Mouse (Mus musculus): Measurements from ENCODE around the gene Atp6v1g3. TPM values are rescaled to one million over a fixed set of nuclear protein-coding genes. Genes with fewer than 3 reads are reported as not detected.

Gene Atp6v1g3
- polyA plus RNA-seq, 1 experiment from 2014 or later: not detected

- Histone ChIP-seq H3K27ac (no peak overlapping the region), H3K36me3 (no peaks in the 10 kb centered on the region), H3K4me3 (replicated peaks) (no peak overlapping the region), H3K9ac (no peak overlapping the region), H3K4me2 (replicated peaks) (no peak overlapping the region), H3K9me3 (no peaks in the 10 kb centered on the region), H3K27me3 (replicated peaks) (no peaks in the 10 kb centered on the region), H3K4me1 (replicated peaks) (no peaks in the 10 kb centered on the region)
- 64% methylated on average over 4 of the region's 4 CpGs for WGBS
- ATAC-seq: no peak
These were observed 14.8 kb upstream of the Atp6v1g3 start for GRCm38 (mm10) chr1:138258758-138259157.

- Histone ChIP-seq H3K4me3 (replicated peaks) (no peak overlapping the region), H3K9me3 (no peaks in the 10 kb centered on the region), H3K27ac (no peak overlapping the region), H3K36me3 (no peaks in the 10 kb centered on the region), H3K9ac (no peak overlapping the region), H3K4me1 (replicated peaks) (no peaks in the 10 kb centered on the region), H3K4me2 (replicated peaks) (no peak overlapping the region), H3K27me3 (replicated peaks) (no peaks in the 10 kb centered on the region)
- no peak for ATAC-seq
- 90% methylated on average over 3 of the region's 3 CpGs for WGBS
These were observed 12.0 kb upstream of the Atp6v1g3 start for GRCm38 (mm10) chr1:138261520-138261919.

- no peaks in the 10 kb centered on the region for H3K4me1 ChIP-seq (replicated peaks)
- H3K4me3 ChIP-seq (replicated peaks): no peak overlapping the region
- H3K9me3 ChIP-seq: no peaks in the 10 kb centered on the region
- ATAC-seq: no peak
- no peak overlapping the region for H3K4me2 ChIP-seq (replicated peaks)
- no peak overlapping the region for H3K9ac ChIP-seq
- no peaks in the 10 kb centered on the region for H3K36me3 ChIP-seq
- no peaks in the 10 kb centered on the region for H3K27me3 ChIP-seq (replicated peaks)
- H3K27ac ChIP-seq: no peak overlapping the region
These were observed 11.1 kb upstream of the Atp6v1g3 start for GRCm38 (mm10) chr1:138262408-138262807.

- no peak overlapping the region for H3K27ac ChIP-seq
- no peaks in the 10 kb centered on the region for H3K9me3 ChIP-seq
- no peak overlapping the region for H3K4me3 ChIP-seq (replicated peaks)
- H3K4me1 ChIP-seq (replicated peaks): no peaks in the 10 kb centered on the region
- H3K9ac ChIP-seq: no peak overlapping the region
- H3K27me3 ChIP-seq (replicated peaks): no peaks in the 10 kb centered on the region
- H3K4me2 ChIP-seq (replicated peaks): no peak overlapping the region
- no peak for ATAC-seq
- no peaks in the 10 kb centered on the region for H3K36me3 ChIP-seq
- WGBS: 83% methylated on average over 5 of the region's 5 CpGs
These were observed 6.0 kb upstream of the Atp6v1g3 start for GRCm38 (mm10) chr1:138267465-138268055.

- ATAC-seq: no peak
- 69% methylated on average over 3 of the region's 3 CpGs for WGBS
- H3K4me1 ChIP-seq (replicated peaks): no peaks in the 10 kb centered on the region
These were observed 1.4 kb downstream of the Atp6v1g3 start for GRCm38 (mm10) chr1:138274930-138275329.

GRCm38 (mm10) chr1:138275859-138276258 lies 2.3 kb downstream of the Atp6v1g3 start:
- Histone ChIP-seq H3K27me3 (replicated peaks) (no peaks in the 10 kb centered on the region), H3K4me3 (replicated peaks) (no peak overlapping the region)
- no peak for ATAC-seq

More at GRCm38 (mm10) chr1:138274930-138275329, 1.4 kb downstream of the Atp6v1g3 start:
- Histone ChIP-seq H3K9me3 (no peaks in the 10 kb centered on the region), H3K27me3 (replicated peaks) (no peaks in the 10 kb centered on the region), H3K4me2 (replicated peaks) (no peak overlapping the region), H3K9ac (no peak overlapping the region), H3K36me3 (no peaks in the 10 kb centered on the region), H3K27ac (no peak overlapping the region), H3K4me3 (replicated peaks) (no peak overlapping the region)

GRCm38 (mm10) chr1:138281139-138281538 lies 7.6 kb downstream of the Atp6v1g3 start:
- 71% methylated on average over 6 of the region's 6 CpGs for WGBS
- no peak overlapping the region for H3K27ac ChIP-seq
- H3K9me3 ChIP-seq: no peaks in the 10 kb centered on the region
- no peak overlapping the region for H3K9ac ChIP-seq
- H3K4me2 ChIP-seq (replicated peaks): no peak overlapping the region
- H3K36me3 ChIP-seq: no peaks in the 10 kb centered on the region
- no peak overlapping the region for H3K4me3 ChIP-seq (replicated peaks)
- no peaks in the 10 kb centered on the region for H3K4me1 ChIP-seq (replicated peaks)
- H3K27me3 ChIP-seq (replicated peaks): no peaks in the 10 kb centered on the region
- no peak for ATAC-seq

More at GRCm38 (mm10) chr1:138275859-138276258, 2.3 kb downstream of the Atp6v1g3 start:
- Histone ChIP-seq H3K9ac (no peak overlapping the region), H3K9me3 (no peaks in the 10 kb centered on the region), H3K27ac (no peak overlapping the region), H3K4me1 (replicated peaks) (no peaks in the 10 kb centered on the region), H3K4me2 (replicated peaks) (no peak overlapping the region), H3K36me3 (no peaks in the 10 kb centered on the region)
- 62% methylated on average over 5 of the region's 5 CpGs for WGBS

GRCm38 (mm10) chr1:138282413-138283141 lies 9.0 kb downstream of the Atp6v1g3 start:
- Histone ChIP-seq H3K27me3 (replicated peaks) (no peaks in the 10 kb centered on the region), H3K9ac (no peak overlapping the region), H3K9me3 (no peaks in the 10 kb centered on the region), H3K4me2 (replicated peaks) (no peak overlapping the region), H3K4me1 (replicated peaks) (no peaks in the 10 kb centered on the region), H3K4me3 (replicated peaks) (no peak overlapping the region), H3K27ac (no peak overlapping the region), H3K36me3 (no peaks in the 10 kb centered on the region)
- ATAC-seq: no peak
- WGBS: 69% methylated on average over 3 of the region's 3 CpGs

GRCm38 (mm10) chr1:138287665-138288064 lies 14.1 kb downstream of the Atp6v1g3 start:
- no peaks in the 10 kb centered on the region for H3K9me3 ChIP-seq
- ATAC-seq: no peak

GRCm38 (mm10) chr1:138288721-138289120 lies 15.2 kb downstream of the Atp6v1g3 start:
- Histone ChIP-seq H3K4me3 (replicated peaks) (no peak overlapping the region), H3K4me1 (replicated peaks) (no peaks in the 10 kb centered on the region), H3K36me3 (no peaks in the 10 kb centered on the region), H3K27ac (no peak overlapping the region), H3K9ac (no peak overlapping the region), H3K27me3 (replicated peaks) (no peaks in the 10 kb centered on the region), H3K4me2 (replicated peaks) (no peak overlapping the region), H3K9me3 (no peaks in the 10 kb centered on the region)
- ATAC-seq: no peak
- 72% methylated on average over 1 of the region's 1 CpGs for WGBS

More at GRCm38 (mm10) chr1:138287665-138288064, 14.1 kb downstream of the Atp6v1g3 start:
- WGBS: 92% methylated on average over 4 of the region's 4 CpGs
- no peaks in the 10 kb centered on the region for H3K36me3 ChIP-seq
- H3K27ac ChIP-seq: no peak overlapping the region
- H3K9ac ChIP-seq: no peak overlapping the region
- no peak overlapping the region for H3K4me2 ChIP-seq (replicated peaks)
- H3K27me3 ChIP-seq (replicated peaks): no peaks in the 10 kb centered on the region
- no peaks in the 10 kb centered on the region for H3K4me1 ChIP-seq (replicated peaks)
- H3K4me3 ChIP-seq (replicated peaks): no peak overlapping the region

- 67% methylated on average over 7 of the region's 7 CpGs for WGBS
- Histone ChIP-seq H3K4me2 (replicated peaks) (no peak overlapping the region), H3K27me3 (replicated peaks) (no peaks in the 10 kb centered on the region), H3K9me3 (no peaks in the 10 kb centered on the region), H3K4me3 (replicated peaks) (no peak overlapping the region), H3K9ac (no peak overlapping the region), H3K36me3 (no peaks in the 10 kb centered on the region), H3K27ac (no peak overlapping the region), H3K4me1 (replicated peaks) (no peaks in the 10 kb centered on the region)
- no peak for ATAC-seq
These were observed 16.2 kb downstream of the Atp6v1g3 start for GRCm38 (mm10) chr1:138289455-138290425.

GRCm38 (mm10) chr1:138291463-138291862 lies 17.9 kb downstream of the Atp6v1g3 start:
- H3K4me3 ChIP-seq (replicated peaks): no peak overlapping the region
- H3K4me1 ChIP-seq (replicated peaks): no peaks in the 10 kb centered on the region
- no peak overlapping the region for H3K27ac ChIP-seq
- H3K9ac ChIP-seq: no peak overlapping the region
- no peak for ATAC-seq
- 70% methylated on average over 5 of the region's 5 CpGs for WGBS
- no peaks in the 10 kb centered on the region for H3K36me3 ChIP-seq
- H3K27me3 ChIP-seq (replicated peaks): no peaks in the 10 kb centered on the region
- no peaks in the 10 kb centered on the region for H3K9me3 ChIP-seq
- H3K4me2 ChIP-seq (replicated peaks): no peak overlapping the region

Measured in intestine, embryonic 15.5 days (tissue).